Mouse (Mus musculus) urinary bladder, postnatal 4 days (tissue): ENCODE results near the gene Emilin2.
A peak's percentile ranks its signal among the peaks of the same experiment; 100 is the strongest.

Experiments used
- DNase-seq, 2 experiments: peaks; one replicate each; pipeline ENCODE4 v3.0.0; 2021 to 2022; ENCODE audit warnings: low spot score in 2 of 2

Emilin2 gene

DNA sequence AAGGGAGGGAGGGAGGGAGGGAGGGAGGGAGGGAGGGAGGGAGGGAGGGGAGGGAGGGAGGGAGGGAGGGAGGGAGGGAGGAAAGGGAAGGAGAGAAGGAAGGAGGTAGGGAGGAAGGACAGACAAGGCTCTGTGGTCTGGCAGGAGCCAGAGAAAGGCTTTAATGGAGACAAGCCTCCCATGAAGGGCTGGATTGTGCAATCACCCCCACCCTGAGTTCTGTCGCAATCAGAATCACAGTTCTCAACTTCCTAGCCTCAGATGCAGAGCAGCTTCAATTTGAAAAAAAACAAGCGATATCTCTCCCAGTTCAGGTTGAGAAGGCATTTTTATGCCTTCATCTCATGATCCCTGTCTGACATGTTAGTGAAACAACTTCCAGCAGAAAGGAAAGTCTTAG is 11.4 kb downstream of the Emilin2 start:
- DNase-seq, result no peak

- no peak for DNase-seq
Measured at GRCm38 (mm10) chr17:71299879-71300278, 11.9 kb downstream of the Emilin2 start.

- no peak for DNase-seq
Measured at GRCm38 (mm10) chr17:71294570-71294969, 17.2 kb downstream of the Emilin2 start.

- DNase-seq, result no peak
Measured at GRCm38 (mm10) chr17:71292897-71293296, 18.9 kb downstream of the Emilin2 start.

DNA sequence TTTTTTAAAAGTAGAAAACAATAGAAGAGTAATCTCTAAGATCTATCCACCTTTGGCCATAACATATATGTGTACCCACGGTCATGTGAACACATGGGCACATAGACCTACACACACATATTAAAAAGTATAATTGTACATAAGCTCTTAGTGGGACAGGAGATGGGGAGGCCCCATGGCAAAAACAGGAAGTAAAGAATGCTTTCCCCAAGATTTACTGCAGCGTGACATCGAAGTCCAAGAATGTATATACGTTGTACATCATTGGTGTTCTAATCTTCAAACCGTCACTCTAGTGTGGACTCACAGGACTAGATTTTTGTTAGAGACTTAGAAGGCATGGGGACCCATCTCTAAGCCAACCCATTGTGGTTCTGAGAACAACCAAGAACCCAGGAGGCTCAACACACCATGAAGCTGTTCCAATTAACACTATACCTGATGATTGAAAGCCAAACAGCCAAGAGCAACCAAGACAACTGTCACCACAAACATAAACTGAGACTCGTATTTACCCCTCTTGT is 19.8 kb downstream of the Emilin2 start:
- DNase-seq, result no peak

DNA sequence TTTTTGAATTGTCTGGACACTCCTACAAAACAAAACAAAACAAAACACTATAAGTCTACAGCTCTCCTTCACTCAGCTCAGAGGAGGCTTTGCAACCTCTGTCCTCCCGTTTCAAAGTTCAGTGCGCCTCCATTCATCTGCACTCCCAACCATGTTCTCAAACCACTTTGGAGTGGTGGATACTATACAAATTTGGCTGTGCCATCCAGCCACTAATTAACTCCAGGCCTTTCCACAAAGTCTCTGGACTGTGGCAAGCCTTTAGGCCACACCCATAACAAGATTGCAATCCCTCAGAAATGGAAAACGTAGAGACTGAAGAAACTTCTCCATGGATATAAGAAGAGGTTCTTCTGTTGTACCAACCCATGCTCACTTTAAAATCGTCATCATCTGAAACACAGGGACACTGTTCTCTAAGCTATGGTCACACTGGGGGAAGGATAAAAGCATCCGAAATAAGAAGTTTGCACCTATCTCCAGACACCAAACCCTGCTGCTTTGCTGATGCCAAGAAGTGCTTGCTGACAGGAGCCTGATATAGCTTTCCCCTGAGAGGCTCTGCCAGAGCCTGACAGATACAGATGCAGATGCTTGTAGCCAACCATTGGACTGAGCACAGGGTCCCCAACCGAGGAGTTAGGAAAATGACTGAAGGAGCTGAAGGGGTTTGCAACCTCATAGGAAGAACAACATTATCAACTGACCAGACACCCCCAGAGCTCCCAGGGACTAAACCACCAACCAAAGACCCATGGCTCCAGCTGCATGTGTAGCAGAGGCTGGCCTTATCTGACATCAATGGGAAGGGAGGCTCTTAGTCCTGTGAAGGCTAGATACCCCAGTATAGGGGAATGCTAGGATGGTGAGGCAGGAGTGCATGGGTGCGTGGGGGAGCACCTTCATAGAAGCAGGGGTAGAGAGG is 21.0 kb downstream of the Emilin2 start:
- DNase-seq, result no peak

DNA sequence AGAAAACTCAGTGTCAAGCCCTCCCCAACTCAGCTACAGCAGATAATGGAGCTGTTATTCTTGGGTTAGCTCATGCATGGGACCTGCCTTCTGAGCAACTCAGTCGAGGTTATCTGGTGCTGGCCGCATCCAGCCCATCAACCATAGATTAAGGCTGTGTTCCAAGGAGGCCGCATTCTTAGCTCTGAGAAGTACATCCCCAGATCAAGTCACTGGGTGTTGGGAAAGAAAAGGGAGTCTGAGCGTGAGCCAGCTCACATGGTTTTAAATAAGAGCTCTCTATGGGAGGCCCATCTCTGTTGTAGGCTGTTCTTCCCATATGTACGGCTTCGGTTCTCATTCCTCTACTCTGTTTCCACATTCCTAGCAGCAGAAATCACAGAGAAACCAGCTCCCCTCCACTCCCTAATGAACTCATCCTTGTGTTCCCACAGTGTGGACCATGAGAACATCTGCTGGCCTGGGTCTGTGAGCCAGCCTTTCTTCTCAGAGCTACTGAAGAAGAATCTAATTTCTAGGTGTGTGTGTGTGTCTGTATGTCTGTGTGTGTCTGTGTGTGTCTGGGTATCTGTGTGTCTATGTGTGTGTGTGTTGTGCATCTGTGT is 22.1 kb downstream of the Emilin2 start:
- no peak for DNase-seq

GRCm38 (mm10) chr17:71288808-71289548 is 22.8 kb downstream of the Emilin2 start:
- DNase-seq, result no peak

DNA sequence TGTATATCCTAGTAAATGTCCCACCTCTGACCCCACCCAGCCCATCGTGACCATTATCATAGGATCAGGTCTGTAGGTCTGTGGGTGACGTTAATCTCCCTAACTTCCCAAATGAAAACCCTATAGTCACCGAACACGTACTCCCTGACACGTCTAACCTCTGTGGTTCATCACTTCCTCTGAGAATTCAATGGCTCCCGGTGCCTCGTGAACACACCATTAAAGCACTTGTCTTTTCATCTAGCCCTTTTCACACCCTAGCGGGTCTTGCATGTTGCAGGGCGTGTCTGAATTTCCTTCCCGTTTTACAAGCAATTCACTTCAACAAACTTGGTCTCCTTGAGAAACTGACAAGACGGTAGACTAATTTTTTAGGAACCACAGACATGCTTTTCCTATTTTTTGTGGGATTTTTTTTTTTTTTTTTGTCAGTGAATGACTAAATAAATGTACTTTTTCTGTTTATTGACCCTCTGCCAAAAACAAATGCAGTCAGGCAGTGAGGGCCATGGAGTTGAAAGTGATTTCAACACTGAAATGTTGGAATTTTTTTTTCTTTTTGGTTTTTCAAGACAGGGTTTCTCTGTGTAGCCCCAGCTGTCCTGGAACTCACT is 23.5 kb downstream of the Emilin2 start:
- DNase-seq, result no peak

DNA sequence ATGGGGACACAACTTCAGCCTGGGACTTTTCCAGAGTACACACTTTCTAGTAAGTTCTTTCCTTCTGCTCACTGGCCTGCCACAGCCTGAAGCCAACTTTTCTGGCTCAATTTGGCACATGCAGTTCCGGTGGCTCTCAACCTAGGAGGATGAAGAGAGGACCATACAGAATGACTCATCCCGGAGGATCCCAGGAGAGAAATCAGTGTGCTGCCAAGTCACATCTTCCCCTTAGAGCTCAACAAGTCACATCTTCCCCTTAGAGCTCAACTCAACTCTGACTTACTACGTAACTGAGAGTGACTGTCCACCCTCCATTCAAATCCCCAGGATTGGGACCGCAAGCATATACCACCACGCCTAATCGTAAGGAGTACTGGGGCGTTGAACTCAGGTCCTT is 24.2 kb downstream of the Emilin2 start:
- DNase-seq, result no peak

DNA sequence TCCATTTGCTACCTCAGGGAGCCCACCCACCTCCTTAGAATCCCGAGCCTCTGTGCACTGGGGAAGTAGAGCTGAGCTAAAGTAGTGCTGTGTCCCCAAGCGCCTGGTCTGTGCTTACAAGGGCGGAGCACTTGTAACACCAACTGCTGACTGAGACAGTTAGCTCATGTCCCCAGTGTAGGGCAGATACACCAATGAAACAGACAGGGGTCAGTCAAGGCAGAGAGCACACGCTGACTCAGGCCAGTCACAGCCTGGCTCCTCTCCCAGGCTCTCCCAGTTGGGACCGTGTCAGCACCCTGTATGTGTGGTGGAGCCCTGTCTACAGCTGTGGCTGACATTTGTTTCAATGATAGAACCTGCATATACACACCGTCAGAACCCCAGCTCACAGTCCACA is 25.8 kb downstream of the Emilin2 start:
- DNase-seq, result no peak

DNA sequence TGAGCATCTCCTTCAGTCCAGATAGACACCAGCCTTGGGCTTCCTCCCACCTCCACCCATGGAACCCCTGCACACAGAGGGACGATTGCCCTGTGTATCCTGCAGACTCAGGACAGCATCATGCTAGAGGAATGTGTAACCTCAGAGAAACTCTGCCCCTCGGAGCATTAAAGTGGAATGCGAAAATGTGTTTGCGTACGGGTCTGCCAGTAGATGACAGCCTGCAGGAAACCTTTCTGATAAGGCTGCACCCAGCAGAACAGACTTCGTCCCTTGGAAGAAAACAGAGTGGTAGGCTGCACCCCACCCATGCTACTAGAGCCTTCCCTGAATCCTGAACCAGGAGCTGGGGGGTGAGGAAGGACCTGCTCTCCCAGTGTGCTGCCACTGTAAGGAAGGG is 26.9 kb downstream of the Emilin2 start:
- no peak for DNase-seq

- DNase-seq, result peak; percentile 85 to 87
Measured at GRCm38 (mm10) chr17:71283237-71283636, 28.5 kb downstream of the Emilin2 start.

GRCm38 (mm10) chr17:71282716-71283115 is 29.1 kb downstream of the Emilin2 start:
- no peak for DNase-seq

GRCm38 (mm10) chr17:71277701-71278491 is 33.9 kb downstream of the Emilin2 start:
- DNase-seq, result no peak

- no peak for DNase-seq
Measured at GRCm38 (mm10) chr17:71276771-71277170, 35.0 kb downstream of the Emilin2 start.

DNA sequence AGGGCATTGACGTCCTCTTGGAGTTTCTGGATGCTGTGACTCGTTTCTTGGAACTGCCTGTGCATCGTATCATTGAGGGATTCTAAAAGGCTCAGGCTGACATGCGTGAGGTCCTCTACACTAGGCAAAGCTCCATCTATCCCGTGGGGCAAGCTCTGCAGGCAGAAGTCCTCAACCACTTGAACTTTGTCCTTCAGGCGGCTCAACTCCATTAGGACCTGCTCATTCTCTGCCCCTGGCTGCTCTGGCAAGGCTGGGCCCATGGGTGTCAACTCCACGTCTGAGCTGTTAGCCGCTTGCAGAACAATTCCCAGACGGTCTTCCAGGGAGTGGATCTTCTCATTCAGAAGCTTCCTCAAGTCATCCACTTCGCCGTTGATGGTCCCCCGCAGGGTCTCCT is 37.9 kb downstream of the Emilin2 start:
- DNase-seq, result no peak

- DNase-seq, result no peak
Measured at GRCm38 (mm10) chr17:71268599-71268998, 43.2 kb downstream of the Emilin2 start.

- DNase-seq, result no peak
Measured at GRCm38 (mm10) chr17:71268152-71268551, 43.6 kb downstream of the Emilin2 start.

DNA sequence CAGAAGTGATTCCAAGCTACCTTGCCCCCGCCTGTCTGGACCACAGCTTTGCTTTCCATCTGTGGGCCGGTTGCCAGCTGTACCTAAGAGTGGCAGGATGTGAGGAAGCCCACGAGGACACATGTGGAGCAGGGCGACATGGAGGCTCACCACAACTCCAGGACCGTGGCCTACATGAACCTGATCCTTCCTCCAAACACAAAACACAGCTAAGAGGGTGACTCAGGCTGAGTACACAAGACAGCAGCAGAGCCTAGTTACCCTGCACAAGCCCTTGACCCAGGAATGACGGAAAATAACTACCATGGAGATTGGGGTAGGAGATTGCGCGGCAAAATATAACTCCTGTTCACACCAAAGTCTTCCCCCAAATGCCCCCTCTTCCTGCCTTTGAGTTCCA is 44.4 kb downstream of the Emilin2 start:
- no peak for DNase-seq
